Mouse (Mus musculus): ENCODE data around the gene Myof.
A peak's percentile ranks its signal among the peaks of the same experiment; 100 is the strongest.

Gene Myof

GRCm38 (mm10) chr19:38000990-38001389, 42.4 kb downstream of the Myof start:
- no peak for DNase-seq

GRCm38 (mm10) chr19:37999941-38000340, 43.4 kb downstream of the Myof start:
- DNase-seq = no peak

- DNase-seq = no peak
Measured at GRCm38 (mm10) chr19:37994301-37994700, 49.1 kb downstream of the Myof start.

- no peak for DNase-seq
Measured at GRCm38 (mm10) chr19:37992184-37992554, 51.2 kb downstream of the Myof start.

- DNase-seq = peak; percentile 40
Measured at GRCm38 (mm10) chr19:37991399-37992183, 51.8 kb downstream of the Myof start.

GRCm38 (mm10) chr19:37989971-37990370, 53.4 kb downstream of the Myof start:
- no peak for DNase-seq

- no peak for DNase-seq
Measured at GRCm38 (mm10) chr19:37988156-37988555, 55.2 kb downstream of the Myof start.

- no peak for DNase-seq
Measured at GRCm38 (mm10) chr19:37985730-37986129, 57.6 kb downstream of the Myof start.

- DNase-seq = no peak
Measured at GRCm38 (mm10) chr19:37975951-37976350, 67.4 kb downstream of the Myof start.

GRCm38 (mm10) chr19:37970571-37970970, 72.8 kb downstream of the Myof start:
- no peak for DNase-seq

- DNase-seq = no peak
Measured at GRCm38 (mm10) chr19:37970004-37970403, 73.4 kb downstream of the Myof start.

- no peak for DNase-seq
Measured at GRCm38 (mm10) chr19:37965828-37966227, 77.5 kb downstream of the Myof start.

- DNase-seq = no peak
Measured at GRCm38 (mm10) chr19:37963421-37963820, 80.0 kb downstream of the Myof start.

- no peak for DNase-seq
Measured at GRCm38 (mm10) chr19:37960791-37961190, 82.6 kb downstream of the Myof start.

- DNase-seq = no peak
Measured at GRCm38 (mm10) chr19:37959543-37960215, 83.7 kb downstream of the Myof start.

GRCm38 (mm10) chr19:37959076-37959475, 84.3 kb downstream of the Myof start:
- no peak for DNase-seq

- no peak for DNase-seq
Measured at GRCm38 (mm10) chr19:37957256-37957655, 86.1 kb downstream of the Myof start.

- no peak for DNase-seq
Measured at GRCm38 (mm10) chr19:37956006-37956405, 87.4 kb downstream of the Myof start.

GRCm38 (mm10) chr19:37955425-37956001, 87.9 kb downstream of the Myof start:
- peak; percentile 70 for DNase-seq

GRCm38 (mm10) chr19:37954772-37955171, 88.6 kb downstream of the Myof start:
- no peak for DNase-seq

GRCm38 (mm10) chr19:37954236-37954635, 89.1 kb downstream of the Myof start:
- no peak for DNase-seq

- DNase-seq = no peak
Measured at GRCm38 (mm10) chr19:37946696-37947095, 96.7 kb downstream of the Myof start.

- DNase-seq = no peak
Measured at GRCm38 (mm10) chr19:37946053-37946452, 97.3 kb downstream of the Myof start.

- no peak for DNase-seq
Measured at GRCm38 (mm10) chr19:37939203-37939602, 104.2 kb downstream of the Myof start.
